ENCODE assay signal across 8 mouse cellular contexts in the genomic region with DNA sequence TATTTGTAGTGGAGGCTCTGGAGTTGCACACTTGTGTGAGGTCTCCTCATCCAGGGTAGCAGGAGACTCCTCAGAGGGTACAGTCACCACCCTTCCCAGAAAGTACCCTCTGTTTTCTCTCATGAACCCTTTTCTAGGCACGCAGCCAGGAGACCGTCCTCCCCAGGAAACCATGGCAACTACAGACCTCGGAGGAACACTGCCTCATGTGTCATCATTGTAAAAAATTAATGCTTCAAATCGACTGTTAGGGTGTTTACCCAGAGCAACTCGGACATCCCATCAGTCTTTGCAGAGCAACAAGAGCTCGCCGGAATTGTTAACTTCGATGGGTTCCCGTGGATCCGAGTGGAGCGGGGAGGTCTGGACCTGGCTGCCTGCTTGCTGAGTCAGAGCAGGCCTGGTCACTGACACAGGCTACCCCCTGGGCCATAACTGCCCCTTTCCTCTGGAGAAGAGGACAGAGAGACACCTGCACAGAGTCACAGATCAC.
DNase-seq lines count a peak whose midpoint lies in the region; ATAC-seq and TF ChIP-seq lines count a peak whose summit lies in the region.

No protein-coding gene starts in this region.

- 41% methylated on average over 11 of the region's 11 CpGs for WGBS in heart, adult 2 months
- WGBS in heart, embryonic 13.5 days: 44% methylated on average over 11 of the region's 11 CpGs

- TF ChIP-seq CTCF in heart, adult 2 months (IDR thresholded peaks at IDR 0.05): no peak
- TF ChIP-seq CTCF in Patski (IDR thresholded peaks at IDR 0.05): no peak

- POLR2A ChIA-PET in Patski (lab: Charles Lee): no interaction called here

- DNase-seq in heart, adult 11 months: peak; percentile 92
- no peak for DNase-seq in heart, adult 2 months
- peak; percentile 59 for DNase-seq in Patski (ENCODE audit: low read depth, low spot score)
- DNase-seq in kidney, postnatal 14 days: peak; percentile 58
- DNase-seq in lung, postnatal 14 days: peak; percentile 60
- DNase-seq in testis, postnatal 14 days (ENCODE audit: low spot score): peak; percentile 20

- peaks cover 8% of the 10 kb centered on the region for H3K4me1 ChIP-seq in heart, adult 2 months (ENCODE audit: control insufficient read depth, insufficient read depth, low read length)
- H3K4me1 ChIP-seq in heart, embryonic 13.5 days: peaks cover 38% of the 10 kb centered on the region

- intact Hi-C loops in heart, adult 2 months (cut with DNase I): no loop called here

- H3K27ac ChIP-seq in heart, adult 2 months: no peak overlapping the region
- peak overlapping the region; percentile 75 for H3K27ac ChIP-seq in heart, embryonic 13.5 days (replicated peaks)

- H3K79me2 ChIP-seq in heart, adult 2 months (replicated peaks; ENCODE audit: control insufficient read depth, insufficient read depth, low read length): no peaks in the 10 kb centered on the region

- no peak overlapping the region for H3K9ac ChIP-seq in heart, adult 2 months (ENCODE audit: low read depth, low read length)
- 0 out of 2 replicates have a peak overlapping the region, but pooled peaks have one; percentile 44 for H3K9ac ChIP-seq in heart, embryonic 13.5 days

- no peaks in the 10 kb centered on the region for H3K36me3 ChIP-seq in heart, adult 2 months (ENCODE audit: control insufficient read depth, insufficient read depth, low read length)
- no peaks in the 10 kb centered on the region for H3K36me3 ChIP-seq in heart, embryonic 13.5 days

- no peaks in the 10 kb centered on the region for H3K9me3 ChIP-seq in heart, embryonic 13.5 days

- no peak for TF ChIP-seq POLR2A in heart, adult 2 months (IDR thresholded peaks at IDR 0.05; ENCODE audit: insufficient read depth, low read depth, low read length)

- ATAC-seq in Patski: peak; percentile 57
- no peak for ATAC-seq in heart, embryonic 13.5 days (ENCODE audit: extremely low read depth, insufficient number of reproducible peaks, low FRiP score, low TSS enrichment)
- no peak for ATAC-seq in erythroid progenitor cell, adult 5-6 weeks (replicated peaks; ENCODE audit: low FRiP score, poor library complexity, severe bottlenecking)

- no peak for TF ChIP-seq EP300 in heart, adult 2 months (IDR thresholded peaks at IDR 0.05; ENCODE audit: insufficient read depth, low read depth, low read length)

- in situ Hi-C loops in Patski (cut with MboI; ENCODE audit: low pct_unique_long_range_greater_than_20kb): no loop called here

- CTCF ChIA-PET in Patski (lab: Charles Lee): interaction anchor here (0.8 to 1.0 kb wide), 3 partner anchors 12 to 209 kb away, joined by 3 read pairs; no protein-coding TSS in a partner anchor

- no peaks in the 10 kb centered on the region for H3K27me3 ChIP-seq in heart, adult 2 months (ENCODE audit: control insufficient read depth, insufficient read depth, low read length)
- no peaks in the 10 kb centered on the region for H3K27me3 ChIP-seq in Patski
- no peaks in the 10 kb centered on the region for H3K27me3 ChIP-seq in heart, embryonic 13.5 days (replicated peaks)

- no peak overlapping the region for H3K4me3 ChIP-seq in heart, adult 2 months
- H3K4me3 ChIP-seq in heart, embryonic 13.5 days: no peak overlapping the region

- H3K4me2 ChIP-seq in heart, embryonic 13.5 days: no peak overlapping the region

Comparison
In these comparisons a context has a peak if more than half of its experiments do, and no peak if none do; other contexts are left out.
1. DNase-seq: peak in heart, adult 11 months (single experiment), Patski (single experiment), kidney, postnatal 14 days (single experiment), lung, postnatal 14 days (single experiment) and testis, postnatal 14 days (single experiment); none in heart, adult 2 months (0 of 2).